Mouse (Mus musculus) testis, adult 2 months (tissue): ENCODE measurements around the gene Efs.

Source experiments
- CTCF ChIP-seq: fragments of 200-500 bp; IDR thresholded peaks from 2 replicates; pipeline ENCODE4 v1.5.1; 2012; ENCODE audit warnings: low read depth, mild to moderate bottlenecking, inconsistent platforms, low read length, moderate library complexity; ENCODE audit not compliant: control insufficient read depth, insufficient read depth, insufficient replicate concordance
- POLR2A ChIP-seq: fragments of 200-500 bp; IDR thresholded peaks from 2 replicates; pipeline ENCODE4 v1.6.1; 2012; ENCODE audit warnings: low read depth, mild to moderate bottlenecking, inconsistent platforms, low read length, moderate library complexity; ENCODE audit not compliant: control insufficient read depth

DNA sequence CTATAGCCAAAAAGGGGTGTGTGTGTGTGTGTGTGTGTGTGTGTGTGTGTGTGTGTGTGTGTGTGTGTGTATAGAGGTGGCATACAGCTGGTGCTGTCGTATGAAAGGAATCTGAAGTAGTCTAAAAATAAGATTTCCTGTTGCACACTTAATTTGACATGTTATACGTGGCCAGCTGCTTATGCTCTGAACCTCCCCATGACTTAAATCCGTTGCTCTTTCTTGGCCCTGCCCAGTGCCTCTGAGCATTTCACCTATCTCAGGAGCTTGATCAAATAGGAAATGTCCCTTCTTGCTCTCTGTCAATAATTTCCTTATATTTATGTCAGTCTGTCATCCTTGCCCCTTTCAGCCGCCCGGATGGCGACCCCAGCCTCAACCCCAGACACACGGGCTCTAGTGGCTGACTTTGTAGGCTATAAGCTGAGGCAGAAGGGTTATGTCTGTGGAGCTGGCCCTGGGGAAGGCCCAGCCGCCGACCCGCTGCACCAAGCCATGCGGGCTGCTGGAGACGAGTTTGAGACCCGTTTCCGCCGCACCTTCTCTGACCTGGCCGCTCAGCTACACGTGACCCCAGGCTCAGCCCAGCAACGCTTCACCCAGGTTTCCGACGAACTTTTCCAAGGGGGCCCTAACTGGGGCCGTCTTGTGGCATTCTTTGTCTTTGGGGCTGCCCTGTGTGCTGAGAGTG, 41.8 kb downstream of the Efs start:
- TF ChIP-seq POLR2A: no peak; the same call in 1 of the 2 replicates
- no peak for TF ChIP-seq CTCF
